Mouse (Mus musculus): Measurements from ENCODE around the gene Rab36. TPM values are rescaled to one million over a fixed set of nuclear protein-coding genes. Genes with fewer than 3 reads are reported as not detected.
"Not testable (repeated sequence)": the region's sequence is repeated elsewhere in the genome, so short reads cannot be mapped to it uniquely, and the experiment has no call there.

The Rab36 gene
- under 1 TPM; 0.57 to 0.75 TPM for total RNA-seq (2021)
- long read RNA-seq, experiment 1, result 0 reads
- long read RNA-seq, experiment 2, result 0 reads

- peak; percentile 96 for DNase-seq
Observed at GRCm38 (mm10) chr10:75036883-75037379, at the start of gene Rab36. Gene Rab36, plus strand, starts transcription at chr10:75037058.

GRCm38 (mm10) chr10:74987698-74988470 lies 49.0 kb upstream of the Rab36 start:
- no peak for DNase-seq

DNA sequence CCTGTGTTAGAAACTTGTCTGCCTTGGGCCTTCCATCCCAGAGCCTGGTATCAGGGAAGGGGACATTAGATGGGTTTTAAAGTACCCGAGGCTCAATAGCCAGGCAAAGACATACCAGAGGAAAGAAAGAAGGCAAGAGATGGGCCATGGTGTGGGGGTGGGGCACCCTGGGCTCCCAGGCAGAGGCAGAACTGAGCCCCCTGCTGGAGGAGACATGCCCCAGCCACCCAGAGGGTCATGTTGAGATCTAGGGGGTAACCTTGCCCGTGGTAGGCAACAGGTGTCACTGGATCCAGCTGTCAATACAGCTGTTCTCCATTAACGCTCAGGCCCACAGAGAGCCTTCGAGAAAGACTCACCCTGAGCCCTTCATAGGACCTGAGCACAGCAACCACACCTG lies 47.0 kb upstream of the Rab36 start:
- no peak for DNase-seq

DNA sequence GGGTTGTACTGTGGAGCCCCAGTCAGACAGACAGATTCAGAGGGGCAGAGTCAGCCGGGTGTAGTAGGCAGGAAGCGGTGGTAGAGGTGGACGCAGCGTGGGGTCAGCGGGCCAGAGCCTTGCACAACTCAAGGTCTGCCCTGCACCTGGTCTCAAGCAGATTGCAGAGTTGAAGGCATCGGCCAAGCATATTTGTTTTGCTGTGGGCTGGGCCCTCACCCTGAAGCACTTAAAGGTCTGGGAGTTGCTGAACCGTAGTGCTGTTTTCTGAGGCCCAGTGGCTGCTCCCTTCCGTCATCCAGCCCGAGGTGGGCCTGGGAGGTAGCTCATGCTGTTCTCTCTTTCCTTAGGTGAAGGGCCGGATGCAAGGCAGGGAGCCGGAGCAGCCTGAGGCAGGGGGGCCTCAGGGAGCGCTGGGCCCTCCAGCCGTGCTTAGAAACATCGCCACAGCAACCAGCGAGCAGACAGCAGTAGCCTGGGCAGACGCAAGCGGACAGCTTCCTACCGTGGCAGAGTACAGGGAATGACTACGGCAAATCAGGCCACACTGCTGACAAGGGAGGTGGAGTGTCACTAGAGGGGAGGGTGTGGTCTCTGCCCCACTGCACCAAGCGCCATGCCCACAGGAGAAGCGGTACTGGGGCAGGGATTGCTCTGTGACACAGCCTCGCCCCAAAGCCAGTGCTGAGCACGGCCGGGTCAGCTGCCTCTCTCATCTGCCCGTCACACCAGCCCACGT lies 46.1 kb upstream of the Rab36 start:
- no peak for DNase-seq

DNA sequence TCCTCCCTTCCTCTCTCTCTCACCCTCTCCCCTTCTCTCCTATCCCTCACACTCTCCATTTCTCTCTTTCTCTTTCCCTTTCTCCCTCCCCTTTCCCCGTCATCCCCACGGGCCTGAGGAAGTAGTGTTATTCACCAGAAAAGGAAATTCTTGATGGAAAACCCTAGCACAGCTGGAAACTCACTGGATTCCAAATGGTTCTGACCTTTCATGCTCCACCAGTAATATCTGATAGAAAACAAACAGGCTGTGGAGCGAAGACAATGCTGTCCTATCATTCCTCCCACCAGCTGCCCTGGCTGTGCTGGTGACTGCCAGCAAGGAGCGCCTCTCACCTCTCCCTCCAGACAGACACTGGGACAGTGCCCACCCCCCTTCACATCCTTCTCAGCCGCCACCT lies 42.0 kb upstream of the Rab36 start:
- peak; percentile 9 to 18 for DNase-seq

GRCm38 (mm10) chr10:74995377-74995776 lies 41.5 kb upstream of the Rab36 start:
- peak in 1 of 2 experiments; percentile 22 for DNase-seq

- DNase-seq, result no peak
Observed at GRCm38 (mm10) chr10:75001391-75001790, 35.5 kb upstream of the Rab36 start.

DNA sequence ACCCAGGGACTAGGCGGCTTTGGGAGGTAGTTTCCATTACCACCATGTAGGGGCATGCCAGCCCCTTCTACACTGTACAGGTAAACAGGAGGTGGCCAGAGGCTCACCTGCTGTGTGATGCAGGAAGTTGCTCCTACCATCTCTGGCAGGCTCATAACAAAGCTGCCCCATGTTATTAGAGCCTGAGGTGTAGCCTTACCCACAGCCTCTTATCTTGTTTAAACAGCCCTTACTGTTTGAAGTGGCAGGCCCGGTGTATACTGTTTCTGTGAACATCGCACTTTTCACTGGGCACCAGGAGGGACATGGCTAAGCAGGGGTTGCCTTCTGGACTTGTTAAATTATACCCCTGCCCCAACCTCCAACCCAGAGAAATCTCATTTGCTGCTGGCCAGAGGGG lies 32.8 kb upstream of the Rab36 start:
- no peak for DNase-seq

- no peak for DNase-seq
Observed at GRCm38 (mm10) chr10:75006889-75007662, 29.8 kb upstream of the Rab36 start.

- no peak for DNase-seq
Observed at GRCm38 (mm10) chr10:75010704-75011103, 26.2 kb upstream of the Rab36 start.

GRCm38 (mm10) chr10:75015465-75015864 lies 21.4 kb upstream of the Rab36 start:
- DNase-seq, result no peak

DNA sequence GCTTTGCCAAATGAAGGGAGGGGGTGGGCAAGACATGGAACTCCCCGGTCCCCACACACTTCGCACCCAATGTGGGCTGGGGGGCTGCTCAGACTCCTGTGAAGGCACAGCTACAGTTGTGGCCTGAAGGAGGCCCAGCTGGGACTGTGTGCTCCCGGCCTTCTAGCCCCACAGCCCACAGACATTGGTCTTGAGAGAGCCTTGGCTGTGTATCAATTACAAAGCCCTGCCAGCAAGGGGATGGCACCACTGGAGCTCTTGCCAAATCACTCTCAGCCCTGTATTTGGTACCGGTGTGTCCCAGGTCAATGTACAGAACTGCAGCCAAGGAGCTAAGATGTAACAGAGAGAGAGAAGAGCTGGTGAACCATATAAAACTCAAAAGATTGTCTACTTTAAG lies 20.4 kb upstream of the Rab36 start:
- DNase-seq, result no peak

GRCm38 (mm10) chr10:75020271-75020670 lies 16.6 kb upstream of the Rab36 start:
- DNase-seq, result no peak

GRCm38 (mm10) chr10:75021138-75021537 lies 15.7 kb upstream of the Rab36 start:
- DNase-seq, result peak; percentile 43 to 85

GRCm38 (mm10) chr10:75026491-75026890 lies 10.4 kb upstream of the Rab36 start:
- DNase-seq, result no peak

DNA sequence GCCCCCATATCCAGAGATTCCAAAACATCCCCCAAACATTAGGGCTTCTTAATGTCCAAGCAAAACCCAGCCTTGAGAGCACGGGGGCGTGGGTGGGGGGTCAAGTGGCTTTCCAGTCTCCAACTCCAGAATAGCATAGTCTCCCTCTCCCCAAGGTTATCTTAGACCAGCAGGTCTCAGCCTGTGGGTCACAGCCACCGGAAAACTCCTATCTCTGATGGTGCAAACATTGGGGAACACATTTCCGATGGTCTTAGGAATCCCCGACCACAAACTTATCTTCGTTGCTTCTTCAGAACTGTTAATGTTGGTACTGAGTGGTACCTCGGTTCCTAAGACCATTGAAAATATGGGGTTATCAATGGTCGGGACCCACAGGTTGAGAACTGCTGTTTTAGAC lies 8.1 kb upstream of the Rab36 start:
- DNase-seq, result no peak

GRCm38 (mm10) chr10:75029677-75030076 lies 7.2 kb upstream of the Rab36 start:
- no peak for DNase-seq

DNA sequence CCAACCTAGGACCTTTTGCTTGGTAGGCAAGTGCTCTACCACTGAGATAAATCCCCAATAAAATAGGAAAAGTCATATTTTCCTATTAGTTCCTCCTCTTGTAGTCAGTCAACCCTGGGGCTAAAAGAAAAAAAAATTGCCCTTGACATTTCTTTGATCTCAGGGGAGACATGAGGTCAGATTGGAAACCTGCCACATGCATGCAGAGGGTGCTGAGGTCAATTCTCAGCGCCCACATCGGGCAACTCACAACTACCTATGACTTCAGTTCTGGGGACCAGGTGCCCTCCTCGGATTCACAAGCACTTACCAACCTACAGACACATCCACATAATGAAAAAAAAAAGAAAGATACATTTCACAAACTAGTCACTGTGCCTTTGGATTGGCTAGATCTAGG lies 6.6 kb upstream of the Rab36 start:
- no peak for DNase-seq

- DNase-seq, result no peak
Observed at GRCm38 (mm10) chr10:75031345-75032114, 5.3 kb upstream of the Rab36 start.

DNA sequence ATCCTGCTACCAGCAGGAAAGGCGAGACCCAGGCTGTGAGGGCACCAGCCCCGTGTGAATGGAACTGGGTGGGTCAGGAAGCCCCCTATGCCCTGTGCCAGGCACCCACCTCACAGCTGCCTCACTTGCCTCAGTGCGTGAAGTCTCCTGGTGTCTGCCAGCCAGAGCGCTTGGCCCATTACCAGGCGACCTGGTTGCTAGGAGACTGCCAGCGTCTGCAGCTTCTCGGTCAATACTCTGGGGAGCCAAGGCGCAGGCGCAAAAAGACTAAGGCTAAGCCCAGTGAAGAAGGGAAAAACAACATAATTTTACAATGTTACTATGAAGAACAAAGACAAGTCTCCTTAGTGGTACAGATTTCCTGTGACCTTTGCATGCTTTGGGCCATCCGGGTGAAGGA lies 4.5 kb upstream of the Rab36 start, which contains the start of gene Rsph14:
Gene Rsph14 (minus strand): TSS at position 192 of the 400 bp plus-strand sequence.
- DNase-seq, result peak; percentile 73 to 81

GRCm38 (mm10) chr10:75042060-75042459 lies 5.2 kb downstream of the Rab36 start:
- not testable (repeated sequence) for DNase-seq

DNA sequence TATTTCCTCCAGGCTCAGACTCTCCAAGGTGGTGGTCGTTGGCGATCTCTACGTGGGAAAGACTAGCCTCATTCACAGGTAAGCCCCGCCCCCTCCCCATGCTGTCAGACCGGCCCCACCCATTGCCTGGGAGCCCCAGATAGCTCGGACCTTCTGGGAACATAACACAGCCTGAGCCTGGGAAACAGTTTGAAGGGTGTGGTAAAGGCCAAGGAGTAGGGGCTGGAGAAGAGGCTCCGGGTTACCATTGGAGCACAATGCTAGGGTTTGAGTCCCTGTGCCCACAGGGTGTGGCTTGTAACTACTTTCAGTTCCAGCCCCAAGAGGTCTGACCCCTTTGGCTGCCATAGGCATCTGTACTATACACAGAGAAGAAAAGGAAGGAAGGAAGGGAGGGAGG lies 7.6 kb downstream of the Rab36 start:
- DNase-seq, result no peak
